Mouse (Mus musculus): ENCODE data around the gene Dock1.

DNA sequence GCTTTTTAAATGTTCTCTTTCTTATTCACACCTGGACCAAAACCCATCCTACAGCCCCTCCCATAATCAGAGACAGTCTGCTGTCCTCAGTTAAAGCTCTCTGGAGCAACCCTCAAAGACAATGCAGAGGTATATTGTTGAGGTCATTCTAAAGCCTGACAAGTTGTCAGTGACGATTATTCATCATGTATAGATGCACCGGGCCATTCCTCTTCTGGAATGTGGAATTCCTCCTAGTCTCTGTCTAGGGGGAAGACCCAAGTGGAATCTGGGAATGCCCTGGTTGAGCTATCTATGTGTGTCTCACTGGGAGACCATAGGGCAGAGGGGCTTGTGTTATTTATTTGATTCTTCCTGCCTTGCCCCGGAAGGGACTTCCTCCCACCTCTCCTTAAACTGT is 202.1 kb downstream of the Dock1 start:
- TF ChIP-seq POLR2A (IDR thresholded peaks at IDR 0.05; ENCODE audit: low read depth, low read length) (no peak), CTCF (conservative IDR thresholded peaks at IDR 0.05; ENCODE audit: insufficient read depth, insufficient read length, low read depth, low read length) (no peak)
